Mouse (Mus musculus): Measurements from ENCODE around the gene Plagl1.

DNA sequence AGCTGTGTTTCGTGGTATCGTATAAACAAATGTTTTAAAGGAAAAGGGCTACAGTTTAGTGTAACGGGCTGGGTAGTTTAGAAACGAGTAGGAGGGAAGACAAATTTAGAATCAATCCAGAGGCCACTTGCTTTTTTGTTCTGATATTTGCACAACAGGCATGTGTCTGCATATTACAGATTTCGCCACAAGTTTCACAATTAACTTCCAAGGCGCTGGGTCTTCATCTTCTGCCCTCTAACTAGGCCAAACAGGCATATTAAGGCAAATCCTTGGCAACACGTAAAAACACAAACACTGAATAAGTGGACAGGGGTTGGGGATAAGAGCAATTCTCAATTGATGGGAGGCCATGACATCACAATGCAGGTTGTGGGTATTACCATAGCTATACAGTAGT lies 115.6 kb downstream of the Plagl1 start:
- TF ChIP-seq CTCF (IDR thresholded peaks at IDR 0.05; ENCODE audit: low read depth) (no peak), EP300 (IDR thresholded peaks at IDR 0.05; ENCODE audit: low read depth) (no peak)
